17 mouse cellular contexts compared by ENCODE assay signal in genomic region chr9:77926911-77927310, GRCm38 (mm10). TPM values are rescaled to one million over a fixed set of nuclear protein-coding genes. Genes with fewer than 3 reads are reported as not detected.
DNase-seq lines count a peak whose midpoint lies in the region; ATAC-seq and TF ChIP-seq lines count a peak whose summit lies in the region.
"Had no signal": no experiment of that assay in that cellular context is flagged by ENCODE, and none has a peak within 500 bp of the region (broad histone marks: within the 10 kb centered on the region; RNA-seq: fewer than 3 reads in every experiment).

No protein-coding gene starts in this region.

- TF ChIP-seq EP300 in liver, postnatal 0 days (IDR thresholded peaks at IDR 0.05; ENCODE audit: low read depth): no peak

- no peak for TF ChIP-seq CTCF in liver, postnatal 0 days (IDR thresholded peaks at IDR 0.05; ENCODE audit: low read depth)

- no peak overlapping the region; the same call in 1 of the 2 replicates for H3K4me2 ChIP-seq in heart, embryonic 15.5 days
- H3K4me2 ChIP-seq in liver, postnatal 0 days (ENCODE audit: low read depth, low read length): no peak overlapping the region
- H3K4me2 ChIP-seq: forebrain, embryonic 13.5 days; hindbrain, embryonic 15.5 days had no signal

- ATAC-seq in heart, embryonic 15.5 days (replicated peaks; ENCODE audit: insufficient number of reproducible peaks, insufficient read depth, low FRiP score, low read depth): no peak
- ATAC-seq in liver, postnatal 0 days: peak; percentile 34
- ATAC-seq: forebrain, embryonic 13.5 days; forebrain, postnatal 0 days; intestine, embryonic 16.5 days had no signal

- DNase-seq in heart, embryonic 10.5 days (ENCODE audit: low spot score): no peak
- no peak for DNase-seq in heart, postnatal 10 days
- DNase-seq in heart, adult 18-20 months: no peak
- no peak for DNase-seq in liver, postnatal 0 days
- no peak for DNase-seq in liver
- DNase-seq: adrenal gland, postnatal 25 days; cerebellum, adult 2 months; cerebellum, postnatal 10 days; forebrain, postnatal 0 days; gastrocnemius, postnatal 14 days; kidney, adult 2 months had no signal

- no peak overlapping the region for H3K9ac ChIP-seq in heart, embryonic 15.5 days
- H3K9ac ChIP-seq in liver, postnatal 0 days (replicated peaks): no peak overlapping the region
- H3K9ac ChIP-seq: forebrain, embryonic 13.5 days; forebrain, postnatal 0 days; hindbrain, embryonic 15.5 days had no signal

- peaks cover 92% of the 10 kb centered on the region for H3K4me1 ChIP-seq in heart, embryonic 10.5 days
- H3K4me1 ChIP-seq in heart, embryonic 15.5 days (replicated peaks): peaks cover 79% of the 10 kb centered on the region
- peaks cover 31% of the 10 kb centered on the region for H3K4me1 ChIP-seq in liver, postnatal 0 days (ENCODE audit: insufficient read depth)

- H3K4me3 ChIP-seq in heart, embryonic 10.5 days: no peak overlapping the region
- H3K4me3 ChIP-seq in heart, embryonic 15.5 days: no peak overlapping the region
- no peak overlapping the region for H3K4me3 ChIP-seq in liver, postnatal 0 days (ENCODE audit: low read depth, low read length)
- H3K4me3 ChIP-seq: embryonic facial prominence, embryonic 10.5 days; forebrain, embryonic 13.5 days; hindbrain, embryonic 15.5 days had no signal

- H3K27me3 ChIP-seq in heart, embryonic 10.5 days (ENCODE audit: insufficient read depth, poor library complexity, severe bottlenecking): no peaks in the 10 kb centered on the region
- no peaks in the 10 kb centered on the region for H3K27me3 ChIP-seq in heart, embryonic 15.5 days
- no peaks in the 10 kb centered on the region for H3K27me3 ChIP-seq in liver, postnatal 0 days (ENCODE audit: insufficient read depth, low read length)
- H3K27me3 ChIP-seq: CH12.LX; forebrain, embryonic 13.5 days; hindbrain, embryonic 15.5 days had no signal

- WGBS in heart, embryonic 10.5 days: 75% methylated on average over 5 of the region's 5 CpGs
- WGBS in heart, embryonic 15.5 days: 60% methylated on average over 5 of the region's 5 CpGs
- 79% methylated on average over 5 of the region's 5 CpGs for WGBS in liver, postnatal 0 days (ENCODE audit: insufficient replicate concordance)

- no peaks in the 10 kb centered on the region for H3K36me3 ChIP-seq in heart, embryonic 10.5 days
- H3K36me3 ChIP-seq in heart, embryonic 15.5 days: no peaks in the 10 kb centered on the region
- H3K36me3 ChIP-seq in liver, postnatal 0 days (replicated peaks; ENCODE audit: insufficient read depth, low read length): no peaks in the 10 kb centered on the region
- H3K36me3 ChIP-seq: hindbrain, embryonic 15.5 days had no signal

- H3K27ac ChIP-seq in heart, embryonic 10.5 days: peak overlapping the region; percentile 42; the same call in 1 of the 2 replicates
- peak overlapping the region; percentile 40; the same call in 1 of the 2 replicates for H3K27ac ChIP-seq in heart, embryonic 15.5 days
- no peak overlapping the region; the same call in 1 of the 2 replicates for H3K27ac ChIP-seq in liver, postnatal 0 days (ENCODE audit: low read depth)
- H3K27ac ChIP-seq: embryonic facial prominence, embryonic 10.5 days; forebrain, embryonic 13.5 days; hindbrain, embryonic 15.5 days had no signal

- intact Hi-C loops in heart, postnatal 10 days (cut with DNase I): no loop called here

- H3K9me3 ChIP-seq in heart, embryonic 10.5 days: no peaks in the 10 kb centered on the region
- H3K9me3 ChIP-seq in heart, embryonic 15.5 days (replicated peaks): no peaks in the 10 kb centered on the region
- no peaks in the 10 kb centered on the region for H3K9me3 ChIP-seq in liver, postnatal 0 days (ENCODE audit: low read length)
- H3K9me3 ChIP-seq: embryonic facial prominence, embryonic 10.5 days; forebrain, embryonic 13.5 days; hindbrain, embryonic 15.5 days had no signal

RNA-seq across cellular contexts. Expression of gene Elovl5, which starts 9.7 kb away (rescaled TPM):
- polyA plus RNA-seq in heart, embryonic 10.5 days (2016; fragmentation: Nextera tagmentation; extraction: Ambion mirVana): 93.6 and 93.9 TPM in 2 replicates
- 10 to 100 TPM; 53.9 to 56.7 TPM for total RNA-seq in heart, postnatal 10 days (2021)
- polyA plus RNA-seq in heart, embryonic 15.5 days (2015; fragmentation: Nextera tagmentation; extraction: Ambion mirVana): 50.0 and 60.2 TPM in 2 replicates
- 10 to 100 TPM; 37.3 to 39.0 TPM for total RNA-seq in heart, adult 18-20 months (2021)
- 107 and 112 TPM in 2 replicates for polyA plus RNA-seq in liver, postnatal 0 days (2015; fragmentation: Nextera tagmentation; extraction: Ambion mirVana)
